Comparison of ENCODE assay signal across 9 mouse cellular contexts in the genomic region with DNA sequence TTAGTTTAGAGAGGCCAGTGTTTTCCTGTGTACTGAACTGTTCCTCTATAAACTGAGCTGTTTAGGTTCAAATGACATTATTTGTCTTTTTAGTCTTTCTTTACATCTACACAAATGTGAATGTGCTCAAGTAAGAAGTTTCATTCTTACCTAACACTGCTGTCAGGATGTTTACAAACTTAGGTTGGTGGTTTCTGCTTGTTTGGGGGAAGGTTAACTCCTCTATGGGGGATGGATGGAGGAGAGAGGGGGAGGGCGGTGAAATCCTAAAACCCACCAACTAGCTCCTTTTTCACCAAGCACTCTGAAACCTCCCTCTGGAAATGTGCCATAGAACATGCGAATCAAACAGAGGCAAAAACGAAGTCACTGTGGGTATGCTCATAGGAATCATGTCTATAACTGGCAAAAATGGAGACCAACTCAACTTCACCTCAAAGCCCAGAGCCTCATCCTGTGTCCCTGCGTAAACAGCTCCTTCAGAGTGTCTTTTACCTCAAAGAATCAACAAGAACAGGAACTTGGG. TPM values are rescaled to one million over a fixed set of nuclear protein-coding genes. Genes with fewer than 3 reads are reported as not detected.
DNase-seq lines count a peak whose midpoint lies in the region; ATAC-seq and TF ChIP-seq lines count a peak whose summit lies in the region.
"Had no signal": no experiment of that assay in that cellular context is flagged by ENCODE, and none has a peak within 500 bp of the region (broad histone marks: within the 10 kb centered on the region; RNA-seq: fewer than 3 reads in every experiment).

No protein-coding gene starts in this region.

- no peak for TF ChIP-seq POLR2A in kidney, adult 2 months (IDR thresholded peaks at IDR 0.05; ENCODE audit: low read depth, low read length)

- WGBS in kidney, adult 2 months: 64% methylated on average over 4 of the region's 4 CpGs
- WGBS in intestine, embryonic 15.5 days: 52% methylated on average over 4 of the region's 4 CpGs

- H3K9ac ChIP-seq in intestine, embryonic 15.5 days: no peak overlapping the region

- H3K27ac ChIP-seq in gastrocnemius, adult 2 months: peak overlapping the region; percentile 88
- peak overlapping the region; percentile 59; the same call in 1 of the 2 replicates for H3K27ac ChIP-seq in kidney, adult 2 months (ENCODE audit: insufficient read depth, low read depth, low read length)
- H3K27ac ChIP-seq in intestine, embryonic 15.5 days: 0 out of 2 replicates have a peak overlapping the region, but pooled peaks have one; percentile 15

- peaks cover 24% of the 10 kb centered on the region for H3K4me1 ChIP-seq in kidney, adult 2 months (ENCODE audit: control insufficient read depth, insufficient read depth, low read length)
- peaks cover 7% of the 10 kb centered on the region; the same call in 1 of the 2 replicates for H3K4me1 ChIP-seq in intestine, embryonic 15.5 days (replicated peaks)

- H3K4me3 ChIP-seq in gastrocnemius, adult 2 months: peak overlapping the region; percentile 45
- H3K4me3 ChIP-seq in kidney, adult 2 months (ENCODE audit: insufficient read depth, low read depth, low read length): no peak overlapping the region
- H3K4me3 ChIP-seq in intestine, embryonic 15.5 days (replicated peaks): no peak overlapping the region

- ATAC-seq in CD4-positive, CD25-positive, alpha-beta regulatory T cell, adult 4 months: peak; percentile 70
- ATAC-seq in intestine, embryonic 15.5 days: no peak

- no peaks in the 10 kb centered on the region for H3K36me3 ChIP-seq in kidney, adult 2 months (ENCODE audit: control insufficient read depth, insufficient read depth, low read length)
- no peaks in the 10 kb centered on the region for H3K36me3 ChIP-seq in intestine, embryonic 15.5 days

- no peaks in the 10 kb centered on the region for H3K9me3 ChIP-seq in intestine, embryonic 15.5 days

- no peaks in the 10 kb centered on the region for H3K27me3 ChIP-seq in kidney, adult 2 months (replicated peaks; ENCODE audit: control insufficient read depth, insufficient read depth, low read length)
- H3K27me3 ChIP-seq in intestine, embryonic 15.5 days (replicated peaks): no peaks in the 10 kb centered on the region
- H3K27me3 ChIP-seq: Patski had no signal

- intact Hi-C loops in gastrocnemius, adult 2 months (cut with DNase I): no loop called here

- no peak overlapping the region for H3K4me2 ChIP-seq in intestine, embryonic 15.5 days (replicated peaks)

- no peak for TF ChIP-seq CTCF in gastrocnemius, adult 2 months (IDR thresholded peaks at IDR 0.05)
- no peak for TF ChIP-seq CTCF in kidney, adult 2 months (conservative IDR thresholded peaks at IDR 0.05; ENCODE audit: insufficient read depth, insufficient read length, low read depth, low read length)

- no peak for DNase-seq in gastrocnemius, adult 2 months
- DNase-seq in gastrocnemius, postnatal 4 days (ENCODE audit: low spot score in 2 of 2): no peak
- DNase-seq in kidney, adult 2 months: no peak
- no peak for DNase-seq in kidney, postnatal 10 days
- no peak for DNase-seq in thymus, postnatal 0 days (ENCODE audit: low spot score)
- no peak for DNase-seq in spleen, adult 18-20 months

RNA-seq across cellular contexts. Expression of a gene that starts 12.7 kb away (rescaled TPM):
- 100 to 1,000 TPM in 1 of 2 experiments, 10 to 100 TPM in 1; 86.1 to 122 TPM for total RNA-seq in gastrocnemius, adult 2 months (2021)
- total RNA-seq in gastrocnemius, postnatal 4 days (2021): 100 to 1,000 TPM; 187 to 207 TPM
- polyA plus RNA-seq in kidney, adult 2 months (2012; rRNA removed): 320 and 328 TPM in 2 replicates
- 10 to 100 TPM; 49.3 to 51.4 TPM for polyA plus RNA-seq in CD4-positive, CD25-positive, alpha-beta regulatory T cell, adult 4 months (2017; shearing (Covaris generic))
- polyA plus RNA-seq in intestine, embryonic 15.5 days (2015; fragmentation: Nextera tagmentation; extraction: Ambion mirVana): 404 and 411 TPM in 2 replicates
- polyA plus RNA-seq in thymus, postnatal 0 days (2015; fragmentation: Nextera tagmentation; extraction: Ambion mirVana): 207 and 219 TPM in 2 replicates

Comparison
In these comparisons a context has a peak if more than half of its experiments do, and no peak if none do; other contexts are left out.
1. H3K27ac ChIP-seq: peak in every context shown above with its lines; median percentile 88 in gastrocnemius, adult 2 months; 59 in kidney, adult 2 months; 15 in intestine, embryonic 15.5 days.